Mouse (Mus musculus): ENCODE measurements around the gene Acer3.

- TF ChIP-seq MEF2A (IDR thresholded peaks at IDR 0.05; ENCODE audit: extremely low read depth, insufficient replicate concordance, low read depth, low read length, poor library complexity, severe bottlenecking) (no peak), ZNF384 (IDR thresholded peaks at IDR 0.05; ENCODE audit: low read depth, low read length) (no peak), CTCF (IDR thresholded peaks at IDR 0.05 in 2 of 3, conservative IDR thresholded peaks at IDR 0.05 in 1 of 3; ENCODE audit: control insufficient read depth in 1 of 3, insufficient read depth in 1 of 3, low read depth in 2 of 3, low read length in 3 of 3, poor library complexity in 1 of 3, severe bottlenecking in 1 of 3) (no peak), ZC3H11A (IDR thresholded peaks at IDR 0.05; ENCODE audit: low read depth, low read length) (no peak), EP300 (IDR thresholded peaks at IDR 0.05; ENCODE audit: low read depth in 1 of 2, low read length in 2 of 2) (no peak)
Observed at GRCm38 (mm10) chr7:98345036-98345435, 24.0 kb upstream of the Acer3 start.

Data from MEL (cell line).